Mouse (Mus musculus): ENCODE measurements around the gene Gm20897.
"Not testable (repeated sequence)": the region's sequence is repeated elsewhere in the genome, so short reads cannot be mapped to it uniquely, and the experiment has no call there.

Gene Gm20897

DNA sequence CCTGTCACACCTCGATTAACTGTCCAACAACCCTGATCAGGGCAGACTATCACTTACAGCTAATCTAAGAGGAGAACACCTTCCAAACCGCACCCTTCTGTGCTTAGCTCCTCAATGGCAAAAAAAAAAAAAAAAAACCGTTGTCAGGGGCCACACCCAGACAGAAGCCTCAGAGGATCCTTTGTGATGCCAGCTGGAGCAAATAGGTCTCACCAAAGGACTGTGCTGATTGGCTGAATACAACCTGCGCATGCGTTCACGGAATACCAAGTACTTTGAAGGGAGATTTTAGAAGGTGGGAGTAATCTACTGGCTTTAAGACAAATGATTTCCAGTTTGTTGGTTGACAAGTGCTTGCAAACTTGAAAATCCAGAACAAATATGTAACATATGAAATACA, at the start of gene Gm20897:
Gene Gm20897 (minus strand): TSS at position 101 of the 400 bp plus-strand sequence.
- not testable (repeated sequence) for DNase-seq
